Mouse (Mus musculus) heart, embryonic 14.5 days (tissue): ENCODE results near the gene Wap. TPM values are rescaled to one million over a fixed set of nuclear protein-coding genes. Genes with fewer than 3 reads are reported as not detected.
"Not testable (repeated sequence)": the region's sequence is repeated elsewhere in the genome, so short reads cannot be mapped to it uniquely, and the experiment has no call there.

Source experiments
- ATAC-seq: fragments of 200-750 bp; cut with Nextera tagmentation; 2 replicates; pipeline ENCODE4 v1.8.0; 2017; ENCODE audit warnings: low read depth, moderate TSS enrichment; ENCODE audit not compliant: insufficient number of reproducible peaks, insufficient read depth, low FRiP score
- H3K27ac ChIP-seq, 2 experiments: fragments of 200-500 bp in 1 of 2; fragments of 300-500 bp in 1 of 2; sonication (generic) in 1 of 2; replicated peaks in 1 of 2; 2 replicates each; pipeline ENCODE4 v1.5.1; 2012 to 2014; ENCODE audit warnings: low read depth in 2 of 2, low read length in 2 of 2, control low read depth in 1 of 2, mild to moderate bottlenecking in 1 of 2, mixed read lengths in 1 of 2; ENCODE audit not compliant: control insufficient read depth in 1 of 2, insufficient read depth in 1 of 2
- H3K27me3 ChIP-seq: fragments of 300-500 bp; sonication (generic); 2 replicates; pipeline ENCODE4 v1.6.1; 2014; ENCODE audit warnings: mild to moderate bottlenecking, low read length, control low read depth; ENCODE audit not compliant: control insufficient read depth, insufficient read depth
- H3K36me3 ChIP-seq: fragments of 300-500 bp; sonication (generic); 2 replicates; pipeline ENCODE4 v1.6.1; 2014; ENCODE audit warnings: mild to moderate bottlenecking, control low read depth, low read length, mixed read lengths; ENCODE audit not compliant: control insufficient read depth, insufficient read depth
- H3K4me1 ChIP-seq, 2 experiments: fragments of 200-500 bp in 1 of 2; fragments of 300-500 bp in 1 of 2; sonication (generic) in 1 of 2; 2 replicates each; pipeline ENCODE4 v1.6.1; 2012 to 2014; ENCODE audit warnings: low read length in 2 of 2, control low read depth in 1 of 2, mixed read lengths in 1 of 2; ENCODE audit not compliant: control insufficient read depth in 2 of 2, insufficient read depth in 2 of 2
- H3K4me2 ChIP-seq: fragments of 300-500 bp; sonication (generic); 2 replicates; pipeline ENCODE4 v1.6.1; 2014; ENCODE audit warnings: mild to moderate bottlenecking, low read length
- H3K4me3 ChIP-seq, 2 experiments: fragments of 200-500 bp in 1 of 2; fragments of 300-500 bp in 1 of 2; sonication (generic) in 1 of 2; 2 replicates each; pipeline ENCODE4 v1.5.1; 2012 to 2014; ENCODE audit warnings: low read length in 2 of 2, mild to moderate bottlenecking in 2 of 2, control low read depth in 1 of 2, low read depth in 1 of 2, moderate library complexity in 1 of 2; ENCODE audit not compliant: control insufficient read depth in 1 of 2, insufficient read depth in 1 of 2
- H3K9ac ChIP-seq: fragments of 300-500 bp; sonication (generic); 2 replicates; pipeline ENCODE4 v1.6.1; 2014; ENCODE audit warnings: mild to moderate bottlenecking, low read length
- H3K9me3 ChIP-seq: fragments of 300-500 bp; sonication (generic); 2 replicates; pipeline ENCODE4 v1.6.1; 2016; ENCODE audit warnings: low read length, control low read depth; ENCODE audit not compliant: control insufficient read depth
- WGBS: fragments of 180-500 bp; shearing (Covaris S2); extraction: QIAGEN DNeasy Blood & Tissue Kit; methylation state at CpG from one replicate; pipeline ENCODE4 v1.1.7; 2014; 5-methylcytosine and 5-hydroxymethylcytosine counted together
- polyA plus RNA-seq: library from polyadenylated mRNA; unstranded; fragments of >200 nt; fragmentation: Nextera tagmentation; extraction: Ambion mirVana; gene quantifications from 2 replicates; pipeline ENCODE4 v1.2.1, GENCODE M21; 2014

Gene Wap
- polyA plus RNA-seq, 1 experiment from 2014 or later, result not detected

- not testable (repeated sequence) for H3K36me3 ChIP-seq, H3K27me3 ChIP-seq, H3K9ac ChIP-seq, H3K27ac ChIP-seq, H3K4me1 ChIP-seq, H3K4me3 ChIP-seq, ATAC-seq, H3K4me2 ChIP-seq, H3K9me3 ChIP-seq
- WGBS, result 66% methylated on average over 3 of the region's 3 CpGs
These were observed 14.5 kb upstream of the Wap start for GRCm38 (mm10) chr11:6652978-6653377.

- no peak overlapping the region for H3K9ac ChIP-seq
- H3K36me3 ChIP-seq, result no peaks in the 10 kb centered on the region
- no peak overlapping the region for H3K4me2 ChIP-seq
- 66% methylated on average over 7 of the region's 7 CpGs for WGBS
- no peak for ATAC-seq
- H3K27ac ChIP-seq, result no peak overlapping the region
- H3K4me1 ChIP-seq, result no peaks in the 10 kb centered on the region
- peaks cover 5% of the 10 kb centered on the region; the same call in 1 of the 2 replicates for H3K27me3 ChIP-seq
- H3K4me3 ChIP-seq, result no peak overlapping the region
- no peaks in the 10 kb centered on the region for H3K9me3 ChIP-seq
These were observed 12.1 kb upstream of the Wap start for GRCm38 (mm10) chr11:6650519-6650918.

- H3K27ac ChIP-seq, result no peak overlapping the region
- no peaks in the 10 kb centered on the region for H3K9me3 ChIP-seq
- no peak overlapping the region for H3K4me2 ChIP-seq
- WGBS, result 51% methylated on average over 9 of the region's 9 CpGs
- H3K36me3 ChIP-seq, result no peaks in the 10 kb centered on the region
- ATAC-seq, result no peak
- no peaks in the 10 kb centered on the region; the same call in 1 of the 2 replicates for H3K27me3 ChIP-seq
- no peaks in the 10 kb centered on the region for H3K4me1 ChIP-seq
- H3K9ac ChIP-seq, result no peak overlapping the region
- H3K4me3 ChIP-seq, result no peak overlapping the region
These were observed 9.6 kb upstream of the Wap start for GRCm38 (mm10) chr11:6647831-6648724.

GRCm38 (mm10) chr11:6644566-6644965 lies 6.1 kb upstream of the Wap start:
- H3K9me3 ChIP-seq, result no peaks in the 10 kb centered on the region
- no peaks in the 10 kb centered on the region for H3K27me3 ChIP-seq
- H3K4me1 ChIP-seq, result no peaks in the 10 kb centered on the region
- H3K27ac ChIP-seq, result no peak overlapping the region
- H3K4me2 ChIP-seq, result no peak overlapping the region
- H3K4me3 ChIP-seq, result no peak overlapping the region
- H3K36me3 ChIP-seq, result no peaks in the 10 kb centered on the region
- no peak for ATAC-seq
- H3K9ac ChIP-seq, result no peak overlapping the region
- WGBS, result 72% methylated on average over 6 of the region's 6 CpGs

- Histone ChIP-seq H3K36me3 (no peaks in the 10 kb centered on the region), H3K27ac (no peak overlapping the region), H3K9ac (no peak overlapping the region), H3K4me2 (no peak overlapping the region), H3K27me3 (no peaks in the 10 kb centered on the region), H3K4me1 (no peaks in the 10 kb centered on the region), H3K4me3 (no peak overlapping the region), H3K9me3 (no peaks in the 10 kb centered on the region)
- WGBS, result 72% methylated on average over 6 of the region's 6 CpGs
- no peak for ATAC-seq
These were observed 635 bp upstream of the Wap start for GRCm38 (mm10) chr11:6639072-6639471.

DNA sequence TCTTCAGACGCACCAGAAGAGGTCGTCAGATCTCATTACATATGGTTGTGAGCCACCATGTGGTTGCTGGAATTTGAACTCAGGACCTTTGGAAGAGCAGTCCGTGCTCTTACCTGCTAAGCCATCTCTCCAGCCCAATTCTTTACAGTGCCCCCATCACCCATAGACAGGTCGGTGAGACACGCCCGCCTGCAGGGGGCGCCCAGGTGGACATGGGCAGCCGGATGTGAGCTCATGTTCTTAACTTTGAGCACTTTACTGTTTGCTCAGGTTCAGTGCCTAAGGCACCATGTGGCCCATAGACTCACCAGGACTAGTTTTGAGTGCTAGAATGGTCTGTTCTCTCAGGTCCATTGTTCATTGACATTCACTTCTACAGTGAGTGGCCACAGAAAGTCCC lies 2.3 kb downstream of the Wap start:
- H3K4me1 ChIP-seq, result no peaks in the 10 kb centered on the region
- no peak for ATAC-seq
- H3K9ac ChIP-seq, result no peak overlapping the region
- no peaks in the 10 kb centered on the region for H3K36me3 ChIP-seq
- no peak overlapping the region for H3K4me2 ChIP-seq
- WGBS, result 68% methylated on average over 8 of the region's 8 CpGs
- H3K4me3 ChIP-seq, result no peak overlapping the region
- no peaks in the 10 kb centered on the region for H3K9me3 ChIP-seq
- no peak overlapping the region for H3K27ac ChIP-seq
- no peaks in the 10 kb centered on the region; the same call in 1 of the 2 replicates for H3K27me3 ChIP-seq

- Histone ChIP-seq H3K4me3 (no peak overlapping the region), H3K27me3 (no peaks in the 10 kb centered on the region; the same call in 1 of the 2 replicates), H3K4me1 (peaks cover 6 to 10% of the 10 kb centered on the region in 2 experiments), H3K27ac (no peak overlapping the region), H3K9me3 (no peaks in the 10 kb centered on the region), H3K4me2 (no peak overlapping the region), H3K36me3 (peaks cover 3% of the 10 kb centered on the region; the same call in 1 of the 2 replicates), H3K9ac (no peak overlapping the region)
- ATAC-seq, result no peak
These were observed 8.8 kb downstream of the Wap start for GRCm38 (mm10) chr11:6629655-6630054.
